Mouse (Mus musculus) testis, postnatal 10 days (tissue): ENCODE results near the gene Tubgcp6.

ENCODE experiments used
- DNase-seq: peaks from one replicate; pipeline ENCODE4 v3.0.0; 2021; ENCODE audit warnings: low spot score

Tubgcp6 gene

DNA sequence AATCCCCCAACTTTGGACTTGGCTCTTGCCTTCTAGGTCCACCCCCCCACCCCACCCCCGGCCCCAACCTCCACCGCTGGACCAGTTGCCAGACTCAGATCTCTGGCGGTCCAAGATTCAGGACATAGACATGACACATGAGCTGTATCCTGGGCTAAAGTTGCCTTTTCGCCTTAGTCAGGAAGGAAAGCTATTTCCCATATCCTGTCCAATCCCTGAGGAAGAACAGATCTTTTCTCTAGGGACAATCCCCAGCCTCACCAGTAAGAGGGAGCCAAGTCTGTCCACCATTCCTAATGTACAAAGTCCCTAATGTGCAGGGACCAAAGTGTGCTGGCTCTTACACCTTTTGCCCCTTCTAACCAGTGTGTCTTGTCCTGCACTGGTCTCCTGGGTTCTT lies 19.0 kb upstream of the Tubgcp6 start:
- DNase-seq = no peak

GRCm38 (mm10) chr15:89141443-89141842 lies 18.5 kb upstream of the Tubgcp6 start:
- no peak for DNase-seq

DNA sequence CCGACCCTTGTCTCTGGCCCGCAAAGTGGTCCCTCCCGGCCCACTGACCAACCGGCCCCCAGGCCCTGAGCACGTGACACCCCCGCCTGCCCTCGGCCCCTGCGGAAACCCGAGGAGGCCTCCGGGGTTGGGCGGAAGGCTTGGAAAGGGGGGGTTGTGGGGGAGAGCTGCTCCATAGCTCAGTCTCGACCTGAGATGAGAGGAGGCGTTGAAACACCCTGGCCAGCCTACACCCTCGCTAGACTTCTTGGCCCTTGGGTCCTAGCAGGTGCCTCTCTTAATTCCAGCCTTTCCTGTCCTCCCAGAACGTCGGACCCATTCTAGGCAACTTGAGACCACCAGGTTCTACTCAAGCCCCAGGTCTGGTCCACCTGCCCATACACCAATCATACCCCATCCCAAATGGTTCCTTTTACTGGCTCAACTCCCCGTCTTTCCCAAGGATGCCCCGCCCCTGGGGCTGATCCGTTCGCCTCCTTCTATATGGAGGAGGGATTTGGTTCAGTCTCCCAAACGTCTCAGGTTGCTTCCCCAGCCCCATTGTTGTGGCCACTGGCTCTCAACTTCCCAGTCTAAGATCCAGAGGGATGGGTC lies 17.8 kb upstream of the Tubgcp6 start, which contains the start of gene Mapk12:
Gene Mapk12, minus strand, starts transcription at position 45 of the 594 bp plus-strand sequence.
- DNase-seq = no peak

DNA sequence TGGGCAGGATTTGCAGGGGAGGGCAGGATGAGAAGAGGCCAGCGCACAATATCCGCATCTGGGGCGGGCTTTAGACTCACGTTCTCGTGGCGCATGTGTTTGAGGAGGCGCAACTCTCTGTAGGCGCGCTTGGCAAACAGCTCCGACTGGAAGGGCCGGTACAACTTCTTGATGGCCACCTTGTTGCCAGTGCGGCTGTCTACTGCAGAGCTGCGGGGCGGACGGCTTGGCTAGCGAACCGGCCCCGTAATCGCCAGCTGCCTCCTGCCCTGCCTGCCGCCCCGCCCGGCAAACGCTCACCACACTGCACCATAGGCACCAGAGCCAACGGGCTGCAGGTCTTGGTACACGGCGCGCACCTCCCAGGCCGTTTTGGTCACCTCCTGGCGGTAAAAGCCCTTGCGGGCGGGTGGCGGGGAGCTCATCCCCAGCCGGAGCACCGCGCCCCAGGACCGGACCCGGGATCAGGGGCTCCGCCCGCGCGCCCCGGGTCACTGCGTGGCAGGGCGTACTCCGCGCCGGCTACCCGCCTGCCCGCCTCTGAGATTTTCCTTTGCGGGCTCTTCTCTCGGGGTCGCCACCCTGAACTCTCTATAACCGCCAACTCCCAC lies 17.2 kb upstream of the Tubgcp6 start:
- DNase-seq = no peak

DNA sequence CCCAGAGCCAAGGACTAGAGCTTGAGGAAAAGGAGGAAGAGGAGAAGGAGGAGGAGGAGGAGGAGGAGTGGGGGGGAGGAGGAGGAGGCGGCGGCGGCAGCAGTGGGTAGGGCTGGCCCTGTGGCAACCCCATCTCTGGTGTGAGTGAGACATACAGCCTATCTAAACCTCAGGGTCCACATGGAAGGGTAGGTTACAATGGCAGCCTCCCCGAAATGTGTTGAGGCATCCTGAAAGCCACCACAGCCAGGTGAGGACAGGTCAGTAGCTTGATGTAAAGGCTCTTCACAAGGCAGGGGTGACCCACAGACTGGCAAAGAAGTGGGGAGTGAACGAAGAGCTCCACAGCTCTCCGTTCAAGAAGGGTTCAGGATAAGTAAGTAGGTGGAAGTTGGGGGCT lies 15.6 kb upstream of the Tubgcp6 start:
- no peak for DNase-seq

- DNase-seq = no peak
These were observed 15.1 kb upstream of the Tubgcp6 start for GRCm38 (mm10) chr15:89138046-89138405.

GRCm38 (mm10) chr15:89137378-89138045 lies 14.6 kb upstream of the Tubgcp6 start:
- no peak for DNase-seq

- DNase-seq = no peak
These were observed 13.7 kb upstream of the Tubgcp6 start for GRCm38 (mm10) chr15:89136461-89137155.

DNA sequence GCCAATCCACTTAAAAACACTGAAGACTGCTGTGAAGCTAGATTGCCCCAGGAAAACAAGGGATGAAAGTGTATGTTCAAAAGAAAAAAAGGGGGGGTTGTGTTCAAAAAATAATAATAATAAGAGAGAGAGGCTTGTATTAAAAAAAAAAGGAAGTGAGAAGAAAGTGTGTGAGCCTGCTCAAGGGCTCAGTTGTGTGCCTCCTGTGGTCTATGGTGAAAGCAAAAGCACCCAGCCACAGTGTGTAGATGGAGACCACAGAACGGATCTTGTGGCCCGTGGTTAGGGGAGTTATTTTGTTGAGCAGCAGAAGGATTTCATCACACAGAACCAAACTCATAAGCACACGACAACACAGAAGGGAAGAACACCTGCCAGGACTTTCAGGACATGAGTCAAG lies 8.4 kb upstream of the Tubgcp6 start:
- no peak for DNase-seq

- DNase-seq = no peak
These were observed 7.3 kb upstream of the Tubgcp6 start for GRCm38 (mm10) chr15:89130245-89130644.

- peak; percentile 90 for DNase-seq
These were observed 5.8 kb upstream of the Tubgcp6 start, which contains the start of gene Hdac10 for GRCm38 (mm10) chr15:89128382-89129350. TSS of gene Hdac10 (minus strand) at chr15:89128700.

GRCm38 (mm10) chr15:89127364-89127940 lies 4.5 kb upstream of the Tubgcp6 start:
- no peak for DNase-seq

DNA sequence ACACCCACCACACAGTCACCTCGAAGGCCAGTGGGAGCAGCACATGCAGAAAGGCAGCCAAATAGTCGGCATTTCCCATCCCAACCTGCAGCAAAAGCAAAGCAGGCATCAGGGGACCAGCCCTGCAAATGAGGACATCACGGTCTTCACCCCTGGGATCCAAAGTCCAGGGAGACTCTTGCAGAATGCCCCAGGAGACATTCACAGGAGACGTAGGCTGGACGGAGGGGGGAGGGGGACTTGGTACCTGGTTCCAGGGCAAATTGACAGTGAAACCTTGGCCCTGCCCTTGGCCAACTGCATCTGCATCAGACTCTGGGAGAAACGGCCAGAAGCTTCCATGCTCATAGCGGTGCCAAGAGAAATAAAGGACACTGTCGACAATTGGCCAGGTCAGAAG lies 3.7 kb upstream of the Tubgcp6 start:
- DNase-seq = no peak

GRCm38 (mm10) chr15:89125351-89125750 lies 2.4 kb upstream of the Tubgcp6 start:
- DNase-seq = no peak

GRCm38 (mm10) chr15:89124312-89124711 lies 1.4 kb upstream of the Tubgcp6 start:
- DNase-seq = no peak

DNA sequence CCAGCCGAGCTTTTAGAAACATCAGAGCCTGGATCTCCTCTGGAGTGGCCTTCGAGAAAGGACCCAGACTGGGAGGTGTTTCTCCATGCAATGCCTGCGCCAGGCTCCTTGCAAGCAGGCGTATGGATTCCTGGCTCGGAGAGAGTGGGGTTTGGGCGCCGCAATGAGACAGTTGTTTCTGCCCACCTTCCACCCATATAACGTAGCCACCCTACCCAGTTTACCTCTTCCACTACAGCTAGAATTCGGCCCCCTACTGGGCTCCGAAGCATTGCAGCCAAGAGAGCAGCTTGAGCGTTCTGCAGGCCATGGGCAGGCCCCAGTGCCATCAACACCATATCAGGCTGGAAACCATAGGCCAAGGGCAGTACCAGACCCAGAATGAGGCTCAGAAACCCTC lies 683 bp upstream of the Tubgcp6 start:
- peak; percentile 79 for DNase-seq

GRCm38 (mm10) chr15:89118007-89118406 lies 4.9 kb downstream of the Tubgcp6 start:
- DNase-seq = no peak

- peak; percentile 80 for DNase-seq
These were observed 12.8 kb downstream of the Tubgcp6 start for GRCm38 (mm10) chr15:89110147-89110546.

GRCm38 (mm10) chr15:89106976-89107375 lies 15.9 kb downstream of the Tubgcp6 start:
- no peak for DNase-seq

DNA sequence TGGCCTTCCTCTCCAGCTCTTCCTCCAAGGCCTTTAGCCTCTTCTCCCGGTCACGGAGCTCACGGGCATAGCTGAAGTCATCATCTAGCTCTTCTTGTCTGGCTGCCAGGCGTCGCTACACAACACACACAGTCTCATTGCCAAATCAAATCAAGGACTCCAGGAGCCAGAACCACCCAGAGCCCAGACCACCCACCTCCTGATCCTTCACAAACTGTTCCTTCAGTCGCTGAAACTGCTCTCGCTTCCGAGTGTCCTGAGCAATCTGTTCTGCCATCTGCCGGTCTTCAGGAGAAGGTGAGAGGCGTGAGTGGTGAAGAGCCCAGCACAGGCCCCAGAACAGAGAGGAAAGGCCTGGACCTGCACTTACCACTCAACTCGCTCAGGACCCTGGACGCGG lies 16.8 kb downstream of the Tubgcp6 start:
- DNase-seq = no peak

DNA sequence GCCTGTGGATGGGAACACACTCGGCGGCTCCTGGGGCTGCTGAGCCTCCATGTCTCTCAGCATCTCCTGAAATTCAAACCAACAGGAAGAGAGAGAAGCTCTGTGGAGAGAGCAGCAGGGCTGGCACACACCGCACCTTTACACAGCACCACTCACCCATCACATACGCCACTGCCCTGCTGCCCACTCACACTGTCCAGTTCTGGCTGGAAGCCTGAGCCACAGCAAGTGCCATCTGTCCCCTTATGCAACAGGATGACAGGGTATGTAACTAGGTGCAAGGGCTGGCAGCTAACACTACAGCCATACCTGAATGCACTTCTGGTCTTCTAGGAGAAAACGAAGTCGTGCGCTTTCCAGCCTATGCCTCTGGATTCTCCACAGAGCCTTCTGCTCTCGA lies 18.5 kb downstream of the Tubgcp6 start:
- DNase-seq = no peak
